Mouse (Mus musculus): ENCODE measurements around the gene Gm5089. TPM values are rescaled to one million over a fixed set of nuclear protein-coding genes. Genes with fewer than 3 reads are reported as not detected.

Gene Gm5089
- polyA plus RNA-seq, 1 experiment from 2014 or later: 0.64 TPM

- DNase-seq (ENCODE audit: low spot score, missing footprints) (peak; percentile 97), ATAC-seq (ENCODE audit: low FRiP score) (peak; percentile 82)
- H3K36me3 ChIP-seq (ENCODE audit: control insufficient read depth, insufficient read depth, low read length): no peaks in the 10 kb centered on the region
- H3K9ac ChIP-seq (ENCODE audit: low read length): peak overlapping the region; percentile 96
- H3K9me3 ChIP-seq (ENCODE audit: control insufficient read depth, low read length): no peaks in the 10 kb centered on the region
- peak overlapping the region; percentile 97 for H3K27ac ChIP-seq (ENCODE audit: low read depth, low read length)
- peaks cover 14% of the 10 kb centered on the region for H3K4me1 ChIP-seq (ENCODE audit: control insufficient read depth, insufficient read depth, low read length)
- peak overlapping the region; percentile 75 for H3K4me3 ChIP-seq (ENCODE audit: low read depth, low read length)
- peaks cover 62% of the 10 kb centered on the region for H3K27me3 ChIP-seq (ENCODE audit: control insufficient read depth, insufficient read depth, low read length)
- under 1% methylated on average over 56 of the region's 57 CpGs for WGBS
- H3K4me2 ChIP-seq: peak overlapping the region; percentile 62
These were observed 23.4 kb upstream of the Gm5089 start for GRCm38 (mm10) chr14:122474041-122474890.

GRCm38 (mm10) chr14:122473211-122473751 is 22.4 kb upstream of the Gm5089 start:
- ATAC-seq (ENCODE audit: low FRiP score) (peak; percentile 4), DNase-seq (ENCODE audit: low spot score, missing footprints) (peak; percentile 93)
- H3K9ac ChIP-seq (ENCODE audit: low read length): peak overlapping the region; percentile 51
- H3K27ac ChIP-seq (ENCODE audit: low read depth, low read length): peak overlapping the region; percentile 97; the same call in 1 of the 2 replicates
- H3K4me2 ChIP-seq: peak overlapping the region; percentile 62
- peak overlapping the region; percentile 75 for H3K4me3 ChIP-seq (ENCODE audit: low read depth, low read length)
- no peaks in the 10 kb centered on the region for H3K36me3 ChIP-seq (ENCODE audit: control insufficient read depth, insufficient read depth, low read length)
- H3K27me3 ChIP-seq (ENCODE audit: control insufficient read depth, insufficient read depth, low read length): peaks cover 65% of the 10 kb centered on the region
- under 1% methylated on average over 17 of the region's 17 CpGs for WGBS
- H3K4me1 ChIP-seq (ENCODE audit: control insufficient read depth, insufficient read depth, low read length): peaks cover 11% of the 10 kb centered on the region
- no peaks in the 10 kb centered on the region for H3K9me3 ChIP-seq (ENCODE audit: control insufficient read depth, low read length)

- no peak for ATAC-seq (ENCODE audit: low FRiP score)
- peaks cover 69% of the 10 kb centered on the region for H3K27me3 ChIP-seq (ENCODE audit: control insufficient read depth, insufficient read depth, low read length)
- H3K4me2 ChIP-seq: peak overlapping the region; percentile 62
- peak; percentile 93 for DNase-seq (ENCODE audit: low spot score, missing footprints)
- H3K36me3 ChIP-seq (ENCODE audit: control insufficient read depth, insufficient read depth, low read length): no peaks in the 10 kb centered on the region
- H3K9me3 ChIP-seq (ENCODE audit: control insufficient read depth, low read length): no peaks in the 10 kb centered on the region
- no peak overlapping the region; the same call in 1 of the 2 replicates for H3K27ac ChIP-seq (ENCODE audit: low read depth, low read length)
- WGBS: 2% methylated on average over 5 of the region's 5 CpGs
- peak overlapping the region; percentile 59; the same call in 1 of the 2 replicates for H3K9ac ChIP-seq (ENCODE audit: low read length)
- peaks cover 11% of the 10 kb centered on the region for H3K4me1 ChIP-seq (ENCODE audit: control insufficient read depth, insufficient read depth, low read length)
- H3K4me3 ChIP-seq (ENCODE audit: low read depth, low read length): peak overlapping the region; percentile 75
These were observed 21.7 kb upstream of the Gm5089 start for GRCm38 (mm10) chr14:122472647-122473046.

- DNase-seq (ENCODE audit: low spot score, missing footprints) (peak; percentile 92), ATAC-seq (ENCODE audit: low FRiP score) (no peak)
- Histone ChIP-seq H3K9me3 (ENCODE audit: control insufficient read depth, low read length) (no peaks in the 10 kb centered on the region), H3K9ac (ENCODE audit: low read length) (peak overlapping the region; percentile 59), H3K4me1 (ENCODE audit: control insufficient read depth, insufficient read depth, low read length) (peaks cover 11% of the 10 kb centered on the region), H3K27ac (ENCODE audit: low read depth, low read length) (peak overlapping the region; percentile 63), H3K4me3 (ENCODE audit: low read depth, low read length) (peak overlapping the region; percentile 75), H3K4me2 (peak overlapping the region; percentile 62), H3K27me3 (ENCODE audit: control insufficient read depth, insufficient read depth, low read length) (peaks cover 71% of the 10 kb centered on the region), H3K36me3 (ENCODE audit: control insufficient read depth, insufficient read depth, low read length) (no peaks in the 10 kb centered on the region)
- WGBS: 0% methylated on average over 13 of the region's 13 CpGs
These were observed 21.2 kb upstream of the Gm5089 start for GRCm38 (mm10) chr14:122472161-122472560.

- H3K27ac ChIP-seq (ENCODE audit: low read depth, low read length): no peak overlapping the region; the same call in 1 of the 2 replicates
- no peak overlapping the region for H3K4me3 ChIP-seq (ENCODE audit: low read depth, low read length)
- no peaks in the 10 kb centered on the region for H3K9me3 ChIP-seq (ENCODE audit: control insufficient read depth, low read length)
- 7% methylated on average over 31 of the region's 31 CpGs for WGBS
- H3K4me1 ChIP-seq (ENCODE audit: control insufficient read depth, insufficient read depth, low read length): peaks cover 11% of the 10 kb centered on the region
- no peaks in the 10 kb centered on the region for H3K36me3 ChIP-seq (ENCODE audit: control insufficient read depth, insufficient read depth, low read length)
- DNase-seq (ENCODE audit: low spot score, missing footprints) (peak; percentile 93), ATAC-seq (ENCODE audit: low FRiP score) (no peak)
- H3K4me2 ChIP-seq: peak overlapping the region; percentile 62
- peak overlapping the region; percentile 59 for H3K9ac ChIP-seq (ENCODE audit: low read length)
- peaks cover 76% of the 10 kb centered on the region for H3K27me3 ChIP-seq (ENCODE audit: control insufficient read depth, insufficient read depth, low read length)
These were observed 20.7 kb upstream of the Gm5089 start for GRCm38 (mm10) chr14:122471449-122472085.

GRCm38 (mm10) chr14:122468971-122469755 is 18.2 kb upstream of the Gm5089 start:
- Histone ChIP-seq H3K36me3 (ENCODE audit: control insufficient read depth, insufficient read depth, low read length) (no peaks in the 10 kb centered on the region), H3K27ac (ENCODE audit: low read depth, low read length) (no peak overlapping the region), H3K4me2 (peak overlapping the region; percentile 48), H3K9me3 (ENCODE audit: control insufficient read depth, low read length) (no peaks in the 10 kb centered on the region), H3K27me3 (ENCODE audit: control insufficient read depth, insufficient read depth, low read length) (peaks cover 76% of the 10 kb centered on the region), H3K4me3 (ENCODE audit: low read depth, low read length) (peak overlapping the region; percentile 14; the same call in 1 of the 2 replicates), H3K9ac (ENCODE audit: low read length) (peak overlapping the region; percentile 40), H3K4me1 (ENCODE audit: control insufficient read depth, insufficient read depth, low read length) (peaks cover 17% of the 10 kb centered on the region)
- DNase-seq (ENCODE audit: low spot score, missing footprints): peak; percentile 98
- ATAC-seq (ENCODE audit: low FRiP score): no peak
- WGBS: 2% methylated on average over 28 of the region's 28 CpGs

- Histone ChIP-seq H3K27ac (ENCODE audit: low read depth, low read length) (no peak overlapping the region), H3K9me3 (ENCODE audit: control insufficient read depth, low read length) (no peaks in the 10 kb centered on the region), H3K4me3 (ENCODE audit: low read depth, low read length) (peak overlapping the region; percentile 14; the same call in 1 of the 2 replicates), H3K27me3 (ENCODE audit: control insufficient read depth, insufficient read depth, low read length) (peaks cover 74% of the 10 kb centered on the region), H3K4me2 (peak overlapping the region; percentile 48), H3K36me3 (ENCODE audit: control insufficient read depth, insufficient read depth, low read length) (no peaks in the 10 kb centered on the region), H3K9ac (ENCODE audit: low read length) (peak overlapping the region; percentile 40; the same call in 1 of the 2 replicates), H3K4me1 (ENCODE audit: control insufficient read depth, insufficient read depth, low read length) (peaks cover 13% of the 10 kb centered on the region)
- DNase-seq (ENCODE audit: low spot score, missing footprints) (peak; percentile 96), ATAC-seq (ENCODE audit: low FRiP score) (no peak)
- 4% methylated on average over 23 of the region's 23 CpGs for WGBS
These were observed 17.3 kb upstream of the Gm5089 start for GRCm38 (mm10) chr14:122467926-122468841.

Data from midbrain, embryonic 11.5 days (tissue).